Mouse (Mus musculus) urinary bladder, postnatal 36 days (tissue): ENCODE measurements around the gene Kcna3.

ENCODE experiments used
- DNase-seq, 2 experiments: peaks; one replicate each; pipeline ENCODE4 v3.0.0; 2022; ENCODE audit warnings: low spot score in 2 of 2, mixed read lengths in 1 of 2

Gene Kcna3

GRCm38 (mm10) chr3:107035521-107036457 lies at the start of gene Kcna3:
Gene Kcna3, plus strand, starts transcription at chr3:107036169.
- DNase-seq: peak; percentile 37 to 44

GRCm38 (mm10) chr3:106991334-106991733 lies 44.6 kb upstream of the Kcna3 start:
- no peak for DNase-seq

- no peak for DNase-seq
Measured at GRCm38 (mm10) chr3:106995347-106995746, 40.6 kb upstream of the Kcna3 start.

GRCm38 (mm10) chr3:106996186-106996585 lies 39.8 kb upstream of the Kcna3 start:
- no peak for DNase-seq

GRCm38 (mm10) chr3:106998370-106998769 lies 37.6 kb upstream of the Kcna3 start:
- DNase-seq: no peak

GRCm38 (mm10) chr3:107000165-107000564 lies 35.8 kb upstream of the Kcna3 start:
- no peak for DNase-seq

GRCm38 (mm10) chr3:107002249-107003123 lies 33.5 kb upstream of the Kcna3 start:
- DNase-seq: no peak

- no peak for DNase-seq
Measured at GRCm38 (mm10) chr3:107009329-107010076, 26.5 kb upstream of the Kcna3 start.

- no peak for DNase-seq
Measured at GRCm38 (mm10) chr3:107018286-107018685, 17.7 kb upstream of the Kcna3 start.

- DNase-seq: no peak
Measured at GRCm38 (mm10) chr3:107031547-107031946, 4.4 kb upstream of the Kcna3 start.

- no peak for DNase-seq
Measured at GRCm38 (mm10) chr3:107034776-107035175, 1.2 kb upstream of the Kcna3 start.

GRCm38 (mm10) chr3:107036458-107037039 lies 580 bp downstream of the Kcna3 start:
- no peak for DNase-seq

GRCm38 (mm10) chr3:107037105-107037504 lies 1.1 kb downstream of the Kcna3 start:
- DNase-seq: no peak

GRCm38 (mm10) chr3:107037536-107038155 lies 1.7 kb downstream of the Kcna3 start:
- no peak for DNase-seq

- DNase-seq: no peak
Measured at GRCm38 (mm10) chr3:107038156-107038536, 2.2 kb downstream of the Kcna3 start.

- no peak for DNase-seq
Measured at GRCm38 (mm10) chr3:107038661-107039223, 2.8 kb downstream of the Kcna3 start.

- no peak for DNase-seq
Measured at GRCm38 (mm10) chr3:107039306-107039705, 3.3 kb downstream of the Kcna3 start.

- DNase-seq: no peak
Measured at GRCm38 (mm10) chr3:107040408-107040807, 4.4 kb downstream of the Kcna3 start.

GRCm38 (mm10) chr3:107041718-107042117 lies 5.7 kb downstream of the Kcna3 start:
- DNase-seq: no peak

- no peak for DNase-seq
Measured at GRCm38 (mm10) chr3:107061468-107061867, 25.5 kb downstream of the Kcna3 start.

GRCm38 (mm10) chr3:107062771-107063170 lies 26.8 kb downstream of the Kcna3 start:
- DNase-seq: no peak
